Mouse (Mus musculus) adipocyte (in vitro differentiated cells): ENCODE measurements around the gene Klhdc7b.

Experiments used
- DNase-seq: peaks from one replicate; pipeline ENCODE4 v3.0.0-alpha.2; 2016; ENCODE audit warnings: low spot score

Gene Klhdc7b

GRCm38 (mm10) chr15:89374801-89375534, 9.7 kb upstream of the Klhdc7b start:
- DNase-seq, result no peak

- no peak for DNase-seq
Observed at GRCm38 (mm10) chr15:89376040-89376439, 8.7 kb upstream of the Klhdc7b start.

- DNase-seq, result no peak
Observed at GRCm38 (mm10) chr15:89376957-89377356, 7.8 kb upstream of the Klhdc7b start, which contains the start of gene Tymp. Gene Tymp, minus strand, starts transcription at chr15:89377039.

- no peak for DNase-seq
Observed at GRCm38 (mm10) chr15:89377362-89377761, 7.4 kb upstream of the Klhdc7b start.

DNA sequence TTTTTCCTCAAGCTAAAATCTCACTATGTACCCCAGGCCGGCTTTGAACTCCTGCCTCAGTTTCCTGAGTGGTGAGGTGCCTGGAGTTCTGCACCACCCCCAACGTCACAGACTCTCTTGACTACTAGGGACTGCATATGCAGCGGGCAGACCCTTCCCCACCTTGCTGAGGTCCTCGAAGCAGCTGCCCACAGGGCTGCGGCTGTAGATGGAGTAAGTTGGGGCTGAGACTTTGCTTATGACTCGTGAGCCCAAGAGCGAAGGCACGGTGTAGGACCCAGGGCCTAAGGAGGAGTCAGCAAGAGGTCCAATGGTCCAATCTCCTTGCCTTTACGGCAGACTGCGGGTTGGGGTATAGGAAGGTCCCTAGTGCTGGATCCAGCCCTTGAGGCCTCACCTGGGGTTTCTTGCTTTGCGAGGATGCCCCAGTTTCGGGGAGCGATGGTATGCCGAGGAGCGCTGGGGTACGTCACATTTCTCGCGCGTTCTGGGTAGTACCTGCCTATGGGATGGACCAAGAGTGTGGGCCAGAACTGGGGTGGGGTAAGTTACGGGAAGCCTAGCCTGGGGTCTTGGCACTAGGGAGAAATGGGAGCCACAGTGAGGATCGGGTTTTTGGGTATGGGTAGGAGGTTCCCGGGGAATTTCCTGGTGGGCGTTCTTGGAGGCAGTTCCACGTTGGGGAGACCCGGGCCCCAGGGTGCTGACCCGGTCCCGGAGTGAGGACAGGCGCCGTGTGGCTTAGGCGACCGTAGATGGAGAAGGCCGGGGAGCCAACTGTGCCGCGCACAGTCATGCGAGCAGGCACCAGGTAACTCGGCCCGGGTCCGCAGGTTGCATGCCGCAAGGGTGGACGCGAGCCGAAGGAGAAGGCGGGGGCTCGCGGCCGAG, 6.5 kb upstream of the Klhdc7b start:
- no peak for DNase-seq

- no peak for DNase-seq
Observed at GRCm38 (mm10) chr15:89378831-89379401, 5.8 kb upstream of the Klhdc7b start, which contains the start of gene Odf3b. Gene Odf3b, minus strand, starts transcription at chr15:89379282.

GRCm38 (mm10) chr15:89379429-89379828, 5.3 kb upstream of the Klhdc7b start:
- no peak for DNase-seq

DNA sequence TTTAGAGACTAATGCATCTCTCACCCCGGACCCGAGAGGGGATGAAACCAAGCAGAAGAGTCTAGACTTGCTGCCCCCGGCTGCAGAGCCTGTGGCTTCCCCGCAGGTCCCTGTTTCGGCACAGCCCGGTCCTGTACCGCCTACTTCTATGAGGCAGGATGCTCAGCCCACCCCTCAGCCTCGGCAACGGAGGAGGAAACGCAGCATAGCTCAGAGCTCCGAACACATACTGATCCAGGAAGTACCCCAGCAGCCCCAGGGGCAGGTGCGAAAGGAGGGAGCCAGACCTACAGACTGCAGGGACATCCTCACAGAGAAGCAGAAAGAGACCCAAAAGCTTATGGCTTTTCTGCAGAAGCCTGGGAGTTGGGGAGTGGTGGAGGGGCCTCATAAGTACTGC, 2.4 kb downstream of the Klhdc7b start:
- no peak for DNase-seq

- no peak for DNase-seq
Observed at GRCm38 (mm10) chr15:89390081-89390480, 5.4 kb downstream of the Klhdc7b start.

- no peak for DNase-seq
Observed at GRCm38 (mm10) chr15:89396883-89397282, 12.2 kb downstream of the Klhdc7b start.

- DNase-seq, result no peak
Observed at GRCm38 (mm10) chr15:89398146-89398545, 13.4 kb downstream of the Klhdc7b start.

DNA sequence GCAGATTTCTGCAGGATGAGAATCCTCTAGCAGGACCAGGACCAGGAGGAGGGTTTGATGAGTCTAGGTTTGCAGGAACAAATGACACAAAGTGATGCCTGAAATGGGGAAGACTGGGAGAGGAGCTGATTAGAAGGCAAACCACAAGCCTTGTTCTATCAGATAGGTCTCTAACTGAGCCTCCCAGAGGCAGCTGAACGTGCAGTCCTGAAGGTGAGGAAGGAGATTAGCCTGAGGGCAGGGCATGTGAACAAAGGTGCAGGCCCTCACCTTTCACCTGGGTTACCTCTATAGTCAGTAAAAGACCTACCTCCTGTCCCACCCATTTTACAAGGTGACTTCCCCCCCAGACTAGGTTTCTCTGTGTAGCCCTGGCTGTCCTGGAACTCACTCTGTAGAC, 15.0 kb downstream of the Klhdc7b start:
- no peak for DNase-seq

DNA sequence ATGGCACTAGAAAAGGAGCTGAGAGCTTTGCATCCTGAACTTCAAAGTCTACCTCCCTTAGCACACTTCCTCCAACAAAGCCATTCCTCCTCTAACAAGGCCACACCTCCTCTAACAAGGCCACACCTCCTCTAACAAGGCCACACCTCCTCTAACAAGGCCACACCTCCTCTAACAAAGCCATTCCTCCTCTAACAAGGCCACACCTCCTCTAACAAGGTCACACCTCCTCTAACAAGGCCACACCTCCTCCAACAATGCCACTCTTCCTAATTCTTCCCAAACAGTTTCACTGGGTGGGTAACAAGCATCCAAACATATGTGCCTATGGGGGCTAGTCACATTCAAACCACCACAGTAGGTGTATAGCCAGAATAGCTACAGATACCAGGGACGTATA, 17.8 kb downstream of the Klhdc7b start:
- no peak for DNase-seq

DNA sequence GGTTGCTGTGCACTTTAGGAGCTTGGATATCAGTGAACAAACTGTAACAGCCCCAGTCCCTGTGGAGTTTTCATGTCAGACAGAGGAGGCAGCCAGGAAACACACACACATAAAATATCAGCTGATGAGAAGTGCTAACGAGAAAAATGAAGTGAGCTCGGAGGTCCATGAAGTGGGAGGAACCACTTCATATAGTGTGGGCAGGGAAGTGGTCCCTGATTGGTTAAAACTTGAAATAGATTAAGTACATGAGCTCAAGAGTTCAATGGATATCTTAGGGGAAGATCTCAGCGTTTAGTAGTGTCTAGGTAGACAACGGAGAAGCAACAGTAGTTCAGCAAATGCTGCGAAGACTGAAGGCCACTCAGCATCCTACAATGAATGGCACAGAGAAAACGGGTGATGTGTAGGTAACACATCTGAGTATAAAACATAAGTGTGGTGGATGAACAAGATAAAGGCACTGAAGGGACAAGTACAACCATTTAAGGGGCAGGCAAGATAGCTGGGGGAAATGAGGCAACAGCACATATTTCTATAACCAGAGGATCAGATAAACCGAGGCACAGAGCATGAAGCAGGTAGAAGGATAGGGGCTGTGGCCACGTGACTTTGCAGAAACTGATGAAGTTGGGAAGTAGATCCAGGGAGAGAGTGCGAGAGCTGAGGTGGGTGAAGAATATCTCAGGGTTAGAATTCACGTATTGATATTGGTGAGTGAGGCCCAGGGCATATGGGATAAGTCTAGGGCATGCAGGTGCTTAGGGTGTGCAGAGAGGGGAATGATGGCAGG, 20.3 kb downstream of the Klhdc7b start:
- no peak for DNase-seq

DNA sequence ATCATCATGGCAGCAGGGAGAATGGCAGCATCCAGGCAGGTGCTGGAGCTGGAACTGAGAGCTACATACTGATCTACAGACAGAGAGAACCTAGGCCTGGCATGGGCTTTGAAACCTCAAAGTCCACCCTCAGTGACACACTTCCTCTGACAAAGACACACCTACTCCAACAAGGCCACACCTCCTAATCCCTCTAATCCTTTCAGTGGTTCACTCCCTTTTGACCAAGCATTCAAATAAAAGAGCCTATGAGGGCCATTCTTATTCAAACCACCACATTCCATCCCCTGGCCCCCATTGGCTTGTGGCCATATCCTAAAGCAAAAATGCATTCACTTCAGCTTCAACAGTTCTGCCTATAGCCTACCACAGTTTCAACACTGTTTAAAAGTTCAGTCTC, 22.0 kb downstream of the Klhdc7b start:
- DNase-seq, result no peak

- no peak for DNase-seq
Observed at GRCm38 (mm10) chr15:89410118-89410517, 25.4 kb downstream of the Klhdc7b start, which contains the start of gene Syce3. Gene Syce3, minus strand, starts transcription at chr15:89410503.

DNA sequence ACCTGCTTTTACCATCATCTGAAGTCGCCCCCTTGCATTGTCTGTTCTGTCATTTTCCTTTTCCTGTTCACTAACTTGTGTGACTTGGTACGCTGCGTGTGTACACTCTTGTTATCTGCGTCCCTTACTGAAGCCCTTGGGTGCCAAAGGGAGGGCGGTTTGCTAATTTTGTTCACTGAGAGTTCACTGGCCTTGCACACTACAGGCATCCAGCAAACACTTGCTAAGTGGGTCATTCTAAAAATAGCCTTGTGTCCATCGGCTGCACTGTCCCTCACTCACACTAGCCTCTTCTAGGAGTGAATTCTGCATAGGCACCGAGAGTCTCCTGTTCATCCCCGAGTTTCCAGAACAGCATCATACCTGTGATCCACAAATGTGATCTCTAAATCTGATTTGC, 30.6 kb downstream of the Klhdc7b start:
- DNase-seq, result no peak

GRCm38 (mm10) chr15:89421938-89422337, 37.2 kb downstream of the Klhdc7b start:
- DNase-seq, result no peak

DNA sequence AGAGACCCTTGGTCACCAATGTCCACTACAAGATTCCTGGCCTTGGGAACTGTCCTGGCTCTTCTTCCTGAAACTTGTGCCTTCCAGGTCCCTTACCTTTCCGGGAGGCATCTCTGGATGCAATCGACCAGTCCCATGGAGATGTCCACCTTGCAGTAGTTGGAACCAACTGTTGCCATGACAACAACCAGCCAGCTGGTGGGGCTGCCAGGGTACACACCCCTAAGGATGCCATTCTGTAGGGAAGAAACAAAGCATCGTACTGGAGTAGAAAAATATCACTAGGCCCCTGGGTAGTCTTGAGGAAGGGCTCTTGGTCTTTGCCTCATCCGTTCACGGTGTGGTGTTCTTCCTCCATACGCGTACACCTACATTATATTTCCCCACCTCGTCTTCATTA, 39.9 kb downstream of the Klhdc7b start:
- DNase-seq, result no peak

DNA sequence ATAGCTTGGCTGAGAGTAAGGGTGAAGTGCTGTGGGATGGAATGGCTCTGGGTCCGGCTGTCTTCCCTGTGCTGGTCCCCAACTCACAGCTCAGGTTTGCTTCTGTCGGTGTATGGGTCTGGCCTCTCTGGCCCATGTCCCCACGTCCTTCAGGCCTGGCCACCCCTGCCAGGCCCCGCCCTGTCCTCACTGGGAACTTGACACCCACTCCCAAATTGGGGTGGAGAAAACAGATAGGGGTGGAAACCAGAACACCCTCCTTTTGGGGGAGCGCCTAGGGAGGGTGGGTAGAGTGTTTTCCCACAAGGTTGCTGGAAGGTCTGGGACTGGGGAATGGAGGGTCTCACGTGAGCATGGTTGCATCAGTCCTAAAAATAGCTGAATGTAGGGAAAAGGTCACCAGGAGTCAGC, 41.0 kb downstream of the Klhdc7b start, which contains the start of gene Cpt1b:
Gene Cpt1b (minus strand): TSS at position 153 of the 411 bp plus-strand sequence.
- DNase-seq, result no peak

DNA sequence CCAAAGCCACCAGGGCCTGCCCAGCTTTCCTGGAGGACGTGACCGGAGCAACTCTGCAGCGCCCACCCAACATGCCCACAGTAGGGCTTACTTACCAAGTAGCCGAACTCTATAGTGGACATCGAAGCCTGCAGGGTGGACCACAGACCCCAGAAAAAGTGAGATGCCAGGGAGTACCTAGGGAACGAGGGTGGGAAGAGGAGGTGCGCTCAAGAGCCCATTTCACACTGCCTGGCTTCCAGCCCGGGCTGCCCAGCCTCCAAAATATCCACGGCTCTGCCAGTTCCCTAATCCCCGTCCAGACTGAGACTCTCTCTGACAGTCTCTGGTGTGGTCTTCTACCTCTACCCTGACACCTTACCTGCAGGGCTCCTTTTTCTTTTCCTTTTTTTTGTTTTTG, 42.0 kb downstream of the Klhdc7b start:
- DNase-seq, result no peak
